Mouse (Mus musculus): ENCODE results near the gene Cd2. TPM values are rescaled to one million over a fixed set of nuclear protein-coding genes. Genes with fewer than 3 reads are reported as not detected.

Cd2 gene
- polyA plus RNA-seq (2015; fragmentation: Nextera tagmentation; extraction: Ambion mirVana), result not detected in 2 replicates

DNA sequence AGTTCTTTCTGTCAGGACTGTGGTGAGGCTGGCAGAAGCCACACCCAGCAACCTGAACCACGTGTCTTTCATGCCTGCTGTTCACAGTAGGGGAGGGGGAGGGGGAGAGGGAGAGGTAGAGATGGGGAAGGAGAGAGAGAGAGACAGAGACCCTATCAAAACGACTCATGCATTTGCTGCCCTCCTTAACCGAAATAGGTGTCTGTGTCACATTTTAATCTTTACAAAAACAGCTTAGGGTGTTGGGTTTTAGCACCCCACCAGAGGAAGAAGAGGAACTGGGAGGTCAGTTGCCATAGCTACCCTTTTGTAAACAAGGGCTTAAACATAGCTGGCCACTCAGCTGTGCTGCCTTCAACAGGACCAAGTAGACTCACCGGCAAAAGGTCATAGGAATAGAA is at the start of gene Cd2:
Gene Cd2 (minus strand): TSS at position 29 of the 401 bp plus-strand sequence.
- H3K4me1 ChIP-seq (replicated peaks), result no peaks in the 10 kb centered on the region
- H3K4me3 ChIP-seq (replicated peaks), result no peak within 1 kb of the TSS
- WGBS (ENCODE audit: insufficient replicate concordance), result 18% methylated on average over 4 of the region's 4 CpGs
- H3K9me3 ChIP-seq (replicated peaks), result no peaks in the 10 kb centered on the region
- ATAC-seq (ENCODE audit: low read depth) (no peak), DNase-seq (no peak)
- no peak within 1 kb of the TSS for H3K27ac ChIP-seq
- no peaks in the 10 kb centered on the region for H3K36me3 ChIP-seq
- no peak within 1 kb of the TSS for H3K9ac ChIP-seq
- H3K27me3 ChIP-seq, result 0 out of 2 replicates have a peak, but pooled peaks cover 3% of the 10 kb centered on the region
- no peak within 1 kb of the TSS for H3K4me2 ChIP-seq

DNA sequence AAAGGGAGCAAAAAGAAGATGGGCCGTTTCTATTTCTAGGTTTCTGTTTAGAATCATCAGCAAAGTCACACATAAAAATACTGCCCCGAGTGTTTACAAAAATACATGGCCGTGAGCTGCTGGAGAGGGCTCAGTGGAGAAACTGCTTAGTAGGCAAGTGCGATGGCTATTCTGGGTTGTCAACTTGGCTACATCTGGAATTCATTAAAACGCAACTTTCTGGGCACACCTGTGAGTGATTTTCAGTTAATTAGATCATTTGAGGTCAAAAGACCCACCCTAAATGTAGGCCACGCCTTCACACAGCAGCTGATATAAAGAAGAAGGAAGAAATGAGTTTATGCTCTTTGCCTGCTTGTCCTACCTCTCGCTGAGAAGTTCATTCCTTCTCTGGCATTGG is 40.9 kb upstream of the Cd2 start:
- no peak overlapping the region for H3K4me3 ChIP-seq (replicated peaks)
- H3K36me3 ChIP-seq, result no peaks in the 10 kb centered on the region
- no peak overlapping the region for H3K4me2 ChIP-seq
- no peak overlapping the region for H3K27ac ChIP-seq
- H3K4me1 ChIP-seq (replicated peaks), result no peaks in the 10 kb centered on the region
- H3K9me3 ChIP-seq (replicated peaks), result no peaks in the 10 kb centered on the region
- H3K9ac ChIP-seq, result no peak overlapping the region
- ATAC-seq (ENCODE audit: low read depth), result no peak
- WGBS (ENCODE audit: insufficient replicate concordance), result 73% methylated on average over 7 of the region's 7 CpGs
- no peaks in the 10 kb centered on the region for H3K27me3 ChIP-seq
- DNase-seq, result no peak

DNA sequence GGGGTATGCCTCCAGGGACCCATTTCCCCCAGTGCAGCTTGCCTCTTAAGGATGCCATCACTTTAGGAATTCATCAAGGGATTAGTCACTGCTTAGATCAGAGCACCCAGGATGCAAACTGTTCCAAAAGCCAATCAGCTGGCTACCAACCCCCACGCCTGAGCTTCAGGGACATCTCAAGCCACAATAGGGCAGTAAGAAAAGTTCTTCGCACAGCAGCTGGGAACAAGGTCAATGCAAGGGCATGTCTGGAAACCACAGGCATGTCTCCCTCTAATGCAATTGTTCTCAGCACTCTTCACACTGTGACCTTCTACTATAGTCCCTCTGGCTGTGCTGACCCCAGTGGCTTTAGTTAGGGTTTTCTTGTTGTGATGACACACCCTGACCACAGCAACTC is 39.5 kb upstream of the Cd2 start:
- Histone ChIP-seq H3K36me3 (no peaks in the 10 kb centered on the region), H3K9me3 (replicated peaks) (no peaks in the 10 kb centered on the region), H3K4me1 (replicated peaks) (0 out of 2 replicates have a peak, but pooled peaks cover 3% of the 10 kb centered on the region), H3K4me2 (no peak overlapping the region), H3K27ac (no peak overlapping the region), H3K27me3 (no peaks in the 10 kb centered on the region), H3K9ac (no peak overlapping the region), H3K4me3 (replicated peaks) (no peak overlapping the region)
- DNase-seq (no peak), ATAC-seq (ENCODE audit: low read depth) (no peak)
- 68% methylated on average over 2 of the region's 2 CpGs for WGBS (ENCODE audit: insufficient replicate concordance)

DNA sequence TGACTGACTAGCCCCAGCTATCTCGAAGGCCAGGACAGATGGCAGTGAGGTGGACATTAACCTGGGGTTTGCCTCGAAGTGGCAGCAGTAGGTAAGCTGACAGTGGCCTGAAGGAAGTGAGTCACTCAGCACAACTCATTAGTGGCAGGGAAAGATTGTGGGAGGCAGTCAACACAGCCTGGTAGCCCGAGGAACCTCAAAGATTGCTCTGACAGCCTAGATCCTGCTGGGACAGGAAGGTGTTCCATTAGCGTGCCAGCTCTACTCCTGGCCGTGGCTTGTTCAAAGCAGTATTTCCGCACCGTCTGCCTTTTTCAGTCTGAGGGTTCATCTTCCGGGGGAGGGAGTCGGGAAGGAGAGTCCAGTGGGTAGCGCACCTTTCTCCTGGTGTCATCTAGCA is 34.7 kb upstream of the Cd2 start:
- no peak overlapping the region for H3K9ac ChIP-seq
- no peak for ATAC-seq (ENCODE audit: low read depth)
- no peaks in the 10 kb centered on the region for H3K27me3 ChIP-seq
- DNase-seq, result no peak
- no peaks in the 10 kb centered on the region for H3K36me3 ChIP-seq
- 52% methylated on average over 10 of the region's 10 CpGs for WGBS (ENCODE audit: insufficient replicate concordance)
- H3K9me3 ChIP-seq (replicated peaks), result no peaks in the 10 kb centered on the region
- no peak overlapping the region for H3K27ac ChIP-seq
- no peak overlapping the region for H3K4me3 ChIP-seq (replicated peaks)
- H3K4me2 ChIP-seq, result no peak overlapping the region
- 0 out of 2 replicates have a peak, but pooled peaks cover 3% of the 10 kb centered on the region for H3K4me1 ChIP-seq (replicated peaks)

DNA sequence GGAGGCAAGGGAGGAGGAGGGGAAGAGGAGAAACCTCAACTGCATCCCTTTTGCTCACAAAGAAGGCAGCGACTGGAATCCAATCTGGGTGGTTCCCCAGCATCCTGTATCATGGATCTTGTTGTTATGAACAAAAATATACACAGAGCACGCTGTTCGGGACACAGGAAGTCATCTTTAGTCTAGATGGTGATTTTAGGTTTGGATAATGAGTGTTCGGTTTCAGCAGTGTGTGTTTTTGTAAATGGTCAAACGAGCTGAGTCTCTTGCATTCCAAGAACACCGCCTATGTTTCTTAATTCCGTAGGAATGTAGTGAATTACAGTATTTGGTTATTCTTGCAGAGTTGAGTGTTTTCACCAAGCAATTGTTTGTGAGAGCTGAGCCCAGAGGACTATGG is 33.1 kb upstream of the Cd2 start:
- Histone ChIP-seq H3K27ac (no peak overlapping the region), H3K9ac (no peak overlapping the region), H3K4me1 (replicated peaks) (peaks cover 11% of the 10 kb centered on the region), H3K4me3 (replicated peaks) (no peak overlapping the region), H3K36me3 (no peaks in the 10 kb centered on the region), H3K27me3 (no peaks in the 10 kb centered on the region), H3K4me2 (no peak overlapping the region), H3K9me3 (replicated peaks) (no peaks in the 10 kb centered on the region)
- ATAC-seq (ENCODE audit: low read depth), result no peak
- no peak for DNase-seq
- 67% methylated on average over 7 of the region's 7 CpGs for WGBS (ENCODE audit: insufficient replicate concordance)

- no peaks in the 10 kb centered on the region for H3K27me3 ChIP-seq
- no peak overlapping the region for H3K4me3 ChIP-seq (replicated peaks)
- no peaks in the 10 kb centered on the region for H3K9me3 ChIP-seq (replicated peaks)
- no peak overlapping the region for H3K4me2 ChIP-seq
- H3K27ac ChIP-seq, result no peak overlapping the region
- H3K4me1 ChIP-seq (replicated peaks), result peaks cover 33% of the 10 kb centered on the region
- ATAC-seq (ENCODE audit: low read depth) (no peak), DNase-seq (no peak)
- no peaks in the 10 kb centered on the region for H3K36me3 ChIP-seq
- H3K9ac ChIP-seq, result no peak overlapping the region
- whole genome bisulfite sequencing (ENCODE audit: insufficient replicate concordance), result 78% methylated on average over 6 of the region's 6 CpGs
Measured at GRCm38 (mm10) chr3:101318516-101319170, 30.9 kb upstream of the Cd2 start.

DNA sequence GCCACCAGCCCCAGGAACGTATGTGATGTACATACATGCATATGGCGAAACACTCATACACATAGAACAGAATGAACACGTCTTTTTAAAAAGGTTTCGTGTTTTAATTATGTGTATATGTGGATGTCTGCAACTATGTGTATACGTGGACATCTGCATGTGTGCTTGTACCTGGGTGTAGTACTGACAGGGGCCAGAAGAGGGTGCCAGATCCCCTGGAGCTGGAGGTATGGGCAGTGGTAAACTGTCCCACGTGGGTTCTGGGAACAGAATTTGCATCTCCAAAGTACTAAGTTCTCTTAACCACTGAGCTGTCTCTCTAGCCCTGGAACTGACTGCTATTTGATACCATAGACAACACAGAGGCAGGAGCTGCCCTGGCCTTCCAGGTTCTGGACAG is 30.4 kb upstream of the Cd2 start:
- H3K4me1 ChIP-seq (replicated peaks), result peaks cover 39% of the 10 kb centered on the region

DNA sequence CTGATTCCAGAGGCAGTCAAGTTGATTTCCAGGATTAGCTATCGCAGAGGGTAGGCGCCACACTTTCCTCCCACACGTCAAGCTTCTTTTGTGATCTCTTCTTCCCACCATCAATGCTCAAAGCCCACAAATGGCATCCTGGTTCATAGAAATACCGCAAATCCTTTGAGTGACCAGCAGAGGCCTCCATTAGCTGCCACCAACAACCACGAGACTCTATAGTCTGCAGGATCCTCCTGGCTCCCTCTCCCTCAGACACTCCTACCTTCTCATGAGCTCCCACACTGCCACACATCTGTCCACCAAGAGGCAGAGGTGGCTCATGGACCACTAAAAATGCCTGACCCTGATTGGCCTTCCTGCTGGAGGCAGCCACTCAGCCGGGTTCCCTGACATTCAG is 27.2 kb upstream of the Cd2 start:
- 0 out of 2 replicates have a peak, but pooled peaks cover under 1% of the 10 kb centered on the region for H3K27me3 ChIP-seq
- no peaks in the 10 kb centered on the region for H3K9me3 ChIP-seq (replicated peaks)
- H3K36me3 ChIP-seq, result no peaks in the 10 kb centered on the region
- H3K4me3 ChIP-seq (replicated peaks), result no peak overlapping the region
- H3K27ac ChIP-seq, result no peak overlapping the region
- 66% methylated on average over 6 of the region's 6 CpGs for WGBS (ENCODE audit: insufficient replicate concordance)
- DNase-seq, result no peak
- peaks cover 39% of the 10 kb centered on the region for H3K4me1 ChIP-seq (replicated peaks)
- no peak for ATAC-seq (ENCODE audit: low read depth)
- no peak overlapping the region for H3K4me2 ChIP-seq
- H3K9ac ChIP-seq, result no peak overlapping the region

More for the DNA sequence above, 30.4 kb upstream of the Cd2 start:
- WGBS (ENCODE audit: insufficient replicate concordance), result 61% methylated on average over 6 of the region's 6 CpGs
- Histone ChIP-seq H3K27me3 (no peaks in the 10 kb centered on the region), H3K4me2 (no peak overlapping the region), H3K9ac (no peak overlapping the region), H3K9me3 (replicated peaks) (no peaks in the 10 kb centered on the region), H3K4me3 (replicated peaks) (no peak overlapping the region), H3K36me3 (no peaks in the 10 kb centered on the region), H3K27ac (no peak overlapping the region)
- ATAC-seq (ENCODE audit: low read depth) (no peak), DNase-seq (peak; percentile 56)

- DNase-seq (no peak), ATAC-seq (ENCODE audit: low read depth) (peak; percentile 68)
- peaks cover 39% of the 10 kb centered on the region for H3K4me1 ChIP-seq (replicated peaks)
- H3K36me3 ChIP-seq, result no peaks in the 10 kb centered on the region
- H3K4me2 ChIP-seq, result no peak overlapping the region
- no peak overlapping the region for H3K9ac ChIP-seq
- H3K9me3 ChIP-seq (replicated peaks), result no peaks in the 10 kb centered on the region
- H3K27ac ChIP-seq, result no peak overlapping the region
- H3K4me3 ChIP-seq (replicated peaks), result no peak overlapping the region
- WGBS (ENCODE audit: insufficient replicate concordance), result 36% methylated on average over 8 of the region's 8 CpGs
- 0 out of 2 replicates have a peak, but pooled peaks cover 2% of the 10 kb centered on the region for H3K27me3 ChIP-seq
Measured at GRCm38 (mm10) chr3:101313266-101314051, 25.7 kb upstream of the Cd2 start.

- Histone ChIP-seq H3K4me1 (replicated peaks) (peaks cover 32% of the 10 kb centered on the region), H3K4me3 (replicated peaks) (no peak overlapping the region), H3K9me3 (replicated peaks) (no peaks in the 10 kb centered on the region), H3K27me3 (0 out of 2 replicates have a peak, but pooled peaks cover 2% of the 10 kb centered on the region), H3K4me2 (no peak overlapping the region), H3K9ac (no peak overlapping the region), H3K27ac (no peak overlapping the region), H3K36me3 (no peaks in the 10 kb centered on the region)
- DNase-seq (no peak), ATAC-seq (ENCODE audit: low read depth) (no peak)
- 33% methylated on average over 9 of the region's 9 CpGs for WGBS (ENCODE audit: insufficient replicate concordance)
Measured at GRCm38 (mm10) chr3:101310977-101311376, 23.2 kb upstream of the Cd2 start.

DNA sequence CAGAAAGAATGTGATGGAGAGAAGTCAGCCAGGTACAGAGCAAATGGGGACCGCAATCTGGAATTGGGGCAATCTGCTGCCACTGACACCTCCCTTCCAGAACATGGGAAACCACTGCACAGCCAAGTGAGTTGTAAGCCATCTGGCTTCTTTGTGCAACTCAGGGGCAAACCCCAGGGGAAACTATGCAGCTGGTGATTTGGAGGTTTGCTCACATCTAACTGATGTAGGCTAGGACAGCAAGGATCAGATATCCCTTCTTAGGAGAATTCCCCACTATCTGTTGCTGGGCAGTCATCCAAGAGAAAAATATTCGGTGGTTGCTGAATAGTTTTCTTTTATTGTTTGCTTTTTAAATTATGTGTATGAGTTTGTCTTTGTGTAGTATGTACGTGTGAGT is 21.9 kb upstream of the Cd2 start:
- ATAC-seq (ENCODE audit: low read depth), result no peak
- WGBS (ENCODE audit: insufficient replicate concordance), result 61% methylated on average over 3 of the region's 3 CpGs
- 0 out of 2 replicates have a peak, but pooled peaks cover 2% of the 10 kb centered on the region for H3K27me3 ChIP-seq

More for the DNA sequence above, 21.9 kb upstream of the Cd2 start:
- Histone ChIP-seq H3K36me3 (no peaks in the 10 kb centered on the region), H3K4me2 (no peak overlapping the region), H3K27ac (no peak overlapping the region), H3K4me3 (replicated peaks) (no peak overlapping the region), H3K9me3 (replicated peaks) (no peaks in the 10 kb centered on the region), H3K9ac (no peak overlapping the region), H3K4me1 (replicated peaks) (peaks cover 18% of the 10 kb centered on the region)
- no peak for DNase-seq

Data from liver, embryonic 13.5 days (tissue).